Mouse (Mus musculus): ENCODE data around the gene Dpysl5. TPM values are rescaled to one million over a fixed set of nuclear protein-coding genes. Genes with fewer than 3 reads are reported as not detected.

Dpysl5 gene
- polyA plus RNA-seq, 1 experiment from 2014 or later, result 7.2 TPM

- no peak overlapping the region for H3K4me2 ChIP-seq (replicated peaks; ENCODE audit: low read depth, low read length)
- no peaks in the 10 kb centered on the region for H3K27me3 ChIP-seq (ENCODE audit: control insufficient read depth, insufficient read depth, low read length)
- H3K9me3 ChIP-seq (ENCODE audit: control insufficient read depth, low read length), result no peaks in the 10 kb centered on the region
- H3K27ac ChIP-seq (ENCODE audit: low read depth, low read length), result no peak overlapping the region
- ATAC-seq (ENCODE audit: low FRiP score, low TSS enrichment), result no peak
- H3K36me3 ChIP-seq (ENCODE audit: control insufficient read depth, insufficient read depth, low read length), result no peaks in the 10 kb centered on the region
- 74% methylated on average over 8 of the region's 8 CpGs for WGBS
- H3K4me1 ChIP-seq (ENCODE audit: control insufficient read depth, insufficient read depth, low read length), result no peaks in the 10 kb centered on the region
- H3K4me3 ChIP-seq (ENCODE audit: low read length), result no peak overlapping the region
- no peak overlapping the region for H3K9ac ChIP-seq (ENCODE audit: low read depth, low read length)
Observed at GRCm38 (mm10) chr5:30797982-30798381, 86.6 kb downstream of the Dpysl5 start.

- no peak for ATAC-seq (ENCODE audit: low FRiP score, low TSS enrichment)
- Histone ChIP-seq H3K36me3 (ENCODE audit: control insufficient read depth, insufficient read depth, low read length) (no peaks in the 10 kb centered on the region), H3K27me3 (ENCODE audit: control insufficient read depth, insufficient read depth, low read length) (no peaks in the 10 kb centered on the region), H3K9me3 (ENCODE audit: control insufficient read depth, low read length) (no peaks in the 10 kb centered on the region), H3K4me2 (replicated peaks; ENCODE audit: low read depth, low read length) (no peak overlapping the region), H3K9ac (ENCODE audit: low read depth, low read length) (no peak overlapping the region), H3K4me3 (ENCODE audit: low read length) (no peak overlapping the region), H3K4me1 (ENCODE audit: control insufficient read depth, insufficient read depth, low read length) (no peaks in the 10 kb centered on the region), H3K27ac (ENCODE audit: low read depth, low read length) (no peak overlapping the region)
- WGBS, result 73% methylated on average over 6 of the region's 6 CpGs
Observed at GRCm38 (mm10) chr5:30798965-30799364, 87.6 kb downstream of the Dpysl5 start.

- H3K27ac ChIP-seq (ENCODE audit: low read depth, low read length), result no peak overlapping the region
- H3K4me1 ChIP-seq (ENCODE audit: control insufficient read depth, insufficient read depth, low read length), result no peaks in the 10 kb centered on the region
- no peak for ATAC-seq (ENCODE audit: low FRiP score, low TSS enrichment)
Observed at GRCm38 (mm10) chr5:30802724-30803467, 91.5 kb downstream of the Dpysl5 start.

GRCm38 (mm10) chr5:30806106-30806505 is 94.7 kb downstream of the Dpysl5 start:
- H3K9me3 ChIP-seq (ENCODE audit: control insufficient read depth, low read length), result no peaks in the 10 kb centered on the region
- WGBS, result 11% methylated on average over 3 of the region's 3 CpGs
- no peak overlapping the region for H3K9ac ChIP-seq (ENCODE audit: low read depth, low read length)
- no peaks in the 10 kb centered on the region for H3K36me3 ChIP-seq (ENCODE audit: control insufficient read depth, insufficient read depth, low read length)
- H3K27me3 ChIP-seq (ENCODE audit: control insufficient read depth, insufficient read depth, low read length), result no peaks in the 10 kb centered on the region
- no peak overlapping the region for H3K4me2 ChIP-seq (replicated peaks; ENCODE audit: low read depth, low read length)
- H3K27ac ChIP-seq (ENCODE audit: low read depth, low read length), result no peak overlapping the region
- no peaks in the 10 kb centered on the region for H3K4me1 ChIP-seq (ENCODE audit: control insufficient read depth, insufficient read depth, low read length)
- ATAC-seq (ENCODE audit: low FRiP score, low TSS enrichment), result peak; percentile 92
- no peak overlapping the region for H3K4me3 ChIP-seq (ENCODE audit: low read length)

More at GRCm38 (mm10) chr5:30802724-30803467, 91.5 kb downstream of the Dpysl5 start:
- Histone ChIP-seq H3K9ac (ENCODE audit: low read depth, low read length) (no peak overlapping the region), H3K36me3 (ENCODE audit: control insufficient read depth, insufficient read depth, low read length) (no peaks in the 10 kb centered on the region), H3K27me3 (ENCODE audit: control insufficient read depth, insufficient read depth, low read length) (no peaks in the 10 kb centered on the region), H3K4me2 (replicated peaks; ENCODE audit: low read depth, low read length) (no peak overlapping the region), H3K4me3 (ENCODE audit: low read length) (no peak overlapping the region), H3K9me3 (ENCODE audit: control insufficient read depth, low read length) (no peaks in the 10 kb centered on the region)
- 82% methylated on average over 12 of the region's 12 CpGs for WGBS

- peak within 1 kb of the TSS; percentile 78 for H3K4me2 ChIP-seq (replicated peaks; ENCODE audit: low read depth, low read length)
- peak within 1 kb of the TSS; percentile 79 for H3K9ac ChIP-seq (ENCODE audit: low read depth, low read length)
- no peaks in the 10 kb centered on the region for H3K9me3 ChIP-seq (ENCODE audit: control insufficient read depth, low read length)
- H3K36me3 ChIP-seq (ENCODE audit: control insufficient read depth, insufficient read depth, low read length), result no peaks in the 10 kb centered on the region
- peaks cover 10% of the 10 kb centered on the region for H3K4me1 ChIP-seq (ENCODE audit: control insufficient read depth, insufficient read depth, low read length)
- peak; percentile 95 for ATAC-seq (ENCODE audit: low FRiP score, low TSS enrichment)
- H3K27ac ChIP-seq (ENCODE audit: low read depth, low read length), result 0 out of 2 replicates have a peak within 1 kb of the TSS, but pooled peaks have one; percentile 4
- H3K4me3 ChIP-seq (ENCODE audit: low read length), result peak within 1 kb of the TSS; percentile 71
- under 1% methylated on average over 46 of the region's 59 CpGs for WGBS
- H3K27me3 ChIP-seq (ENCODE audit: control insufficient read depth, insufficient read depth, low read length), result 0 out of 2 replicates have a peak, but pooled peaks cover 4% of the 10 kb centered on the region
Observed at GRCm38 (mm10) chr5:30814424-30815119, 103.2 kb downstream of the Dpysl5 start, which contains the start of gene Mapre3. Mapre3 (plus strand) TSS chr5:30814641.

GRCm38 (mm10) chr5:30815120-30815465 is 103.7 kb downstream of the Dpysl5 start:
- H3K36me3 ChIP-seq (ENCODE audit: control insufficient read depth, insufficient read depth, low read length), result no peaks in the 10 kb centered on the region
- WGBS, result 3% methylated on average over 7 of the region's 7 CpGs
- no peaks in the 10 kb centered on the region for H3K9me3 ChIP-seq (ENCODE audit: control insufficient read depth, low read length)
- peak overlapping the region; percentile 71 for H3K4me3 ChIP-seq (ENCODE audit: low read length)
- H3K9ac ChIP-seq (ENCODE audit: low read depth, low read length), result peak overlapping the region; percentile 79
- H3K27me3 ChIP-seq (ENCODE audit: control insufficient read depth, insufficient read depth, low read length), result 0 out of 2 replicates have a peak, but pooled peaks cover 4% of the 10 kb centered on the region
- H3K27ac ChIP-seq (ENCODE audit: low read depth, low read length), result 0 out of 2 replicates have a peak overlapping the region, but pooled peaks have one; percentile 4
- peak overlapping the region; percentile 78 for H3K4me2 ChIP-seq (replicated peaks; ENCODE audit: low read depth, low read length)
- H3K4me1 ChIP-seq (ENCODE audit: control insufficient read depth, insufficient read depth, low read length), result peaks cover 10% of the 10 kb centered on the region
- ATAC-seq (ENCODE audit: low FRiP score, low TSS enrichment), result no peak

GRCm38 (mm10) chr5:30816261-30816791 is 105.0 kb downstream of the Dpysl5 start:
- WGBS, result 80% methylated on average over 8 of the region's 8 CpGs

GRCm38 (mm10) chr5:30818758-30819309 is 107.5 kb downstream of the Dpysl5 start:
- WGBS, result 86% methylated on average over 8 of the region's 8 CpGs

More at GRCm38 (mm10) chr5:30816261-30816791, 105.0 kb downstream of the Dpysl5 start:
- Histone ChIP-seq H3K4me2 (replicated peaks; ENCODE audit: low read depth, low read length) (no peak overlapping the region), H3K9ac (ENCODE audit: low read depth, low read length) (no peak overlapping the region), H3K36me3 (ENCODE audit: control insufficient read depth, insufficient read depth, low read length) (no peaks in the 10 kb centered on the region), H3K27ac (ENCODE audit: low read depth, low read length) (no peak overlapping the region), H3K27me3 (ENCODE audit: control insufficient read depth, insufficient read depth, low read length) (0 out of 2 replicates have a peak, but pooled peaks cover 4% of the 10 kb centered on the region), H3K4me3 (ENCODE audit: low read length) (no peak overlapping the region), H3K9me3 (ENCODE audit: control insufficient read depth, low read length) (no peaks in the 10 kb centered on the region), H3K4me1 (ENCODE audit: control insufficient read depth, insufficient read depth, low read length) (peaks cover 10% of the 10 kb centered on the region)
- ATAC-seq (ENCODE audit: low FRiP score, low TSS enrichment), result no peak

More at GRCm38 (mm10) chr5:30818758-30819309, 107.5 kb downstream of the Dpysl5 start:
- no peak overlapping the region for H3K4me2 ChIP-seq (replicated peaks; ENCODE audit: low read depth, low read length)
- no peaks in the 10 kb centered on the region for H3K36me3 ChIP-seq (ENCODE audit: control insufficient read depth, insufficient read depth, low read length)
- no peak overlapping the region for H3K4me3 ChIP-seq (ENCODE audit: low read length)
- H3K9ac ChIP-seq (ENCODE audit: low read depth, low read length), result no peak overlapping the region
- no peaks in the 10 kb centered on the region for H3K27me3 ChIP-seq (ENCODE audit: control insufficient read depth, insufficient read depth, low read length)
- no peaks in the 10 kb centered on the region for H3K9me3 ChIP-seq (ENCODE audit: control insufficient read depth, low read length)
- peaks cover 10% of the 10 kb centered on the region for H3K4me1 ChIP-seq (ENCODE audit: control insufficient read depth, insufficient read depth, low read length)
- no peak overlapping the region for H3K27ac ChIP-seq (ENCODE audit: low read depth, low read length)
- no peak for ATAC-seq (ENCODE audit: low FRiP score, low TSS enrichment)
